Mouse (Mus musculus) urinary bladder, postnatal 10 days (tissue): ENCODE measurements around the gene Palld.

Experiments
- DNase-seq: peaks from one replicate; pipeline ENCODE4 v3.0.0; 2022; ENCODE audit warnings: low spot score

The Palld gene

DNA sequence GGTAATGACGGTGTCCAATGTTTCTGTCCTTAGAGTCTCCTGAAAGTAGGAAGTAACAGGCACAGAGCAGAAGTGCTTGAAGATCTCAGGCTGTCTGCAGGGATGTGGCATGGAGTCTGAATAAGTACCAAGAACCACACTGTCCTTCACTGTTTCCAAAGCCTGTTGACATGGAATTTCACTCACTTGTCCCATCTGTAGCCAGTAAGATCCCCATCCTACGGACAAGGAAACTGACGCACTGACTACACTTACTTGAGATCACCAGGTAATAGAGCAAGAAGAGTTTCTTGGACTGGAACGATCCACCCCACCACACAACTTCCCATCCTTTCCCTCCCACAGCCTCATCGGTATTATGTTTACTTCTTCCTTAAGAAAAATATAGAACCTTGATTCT lies 128.3 kb downstream of the Palld start:
- no peak for DNase-seq

DNA sequence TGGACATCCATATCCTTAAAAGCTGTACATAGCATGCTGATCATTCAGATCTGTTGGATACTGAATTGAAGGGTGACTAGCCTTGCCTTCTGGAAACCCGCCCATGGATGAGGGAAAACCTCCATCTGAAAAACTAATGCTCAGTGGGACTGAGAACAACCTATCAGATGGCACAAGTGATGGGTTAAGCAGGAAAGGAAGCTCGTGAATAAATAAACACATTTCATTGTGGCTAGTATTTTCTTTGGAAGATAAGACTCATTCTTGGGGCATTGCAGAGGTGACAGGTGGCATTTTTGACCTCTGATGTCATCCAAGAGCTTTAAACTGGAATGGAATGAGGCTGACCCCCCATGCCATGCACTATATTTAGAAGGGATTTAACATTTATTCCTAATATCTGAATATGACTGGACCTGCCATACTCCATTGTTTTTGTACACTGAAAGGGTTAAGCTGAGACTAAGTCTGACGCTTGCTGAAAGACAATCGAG lies 128.8 kb downstream of the Palld start:
- no peak for DNase-seq

DNA sequence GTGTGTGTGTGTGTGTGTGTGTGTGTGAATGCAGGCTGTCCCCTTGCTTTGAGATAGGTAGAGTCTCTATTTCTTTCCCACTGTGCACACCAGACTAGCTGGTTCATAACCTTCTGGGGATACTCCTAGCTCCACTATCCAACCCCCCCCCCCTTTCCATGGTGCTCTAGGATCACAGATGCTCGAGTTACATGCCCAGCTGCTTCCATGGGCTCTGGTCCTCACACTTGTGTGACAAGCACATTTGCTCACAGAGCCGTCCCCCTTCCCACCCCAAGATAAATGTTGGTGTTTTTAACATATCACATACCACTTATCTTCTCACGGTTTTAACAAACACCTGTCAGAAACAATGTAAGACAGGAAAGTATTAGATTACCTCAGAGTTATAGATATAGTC lies 131.2 kb downstream of the Palld start:
- no peak for DNase-seq

DNA sequence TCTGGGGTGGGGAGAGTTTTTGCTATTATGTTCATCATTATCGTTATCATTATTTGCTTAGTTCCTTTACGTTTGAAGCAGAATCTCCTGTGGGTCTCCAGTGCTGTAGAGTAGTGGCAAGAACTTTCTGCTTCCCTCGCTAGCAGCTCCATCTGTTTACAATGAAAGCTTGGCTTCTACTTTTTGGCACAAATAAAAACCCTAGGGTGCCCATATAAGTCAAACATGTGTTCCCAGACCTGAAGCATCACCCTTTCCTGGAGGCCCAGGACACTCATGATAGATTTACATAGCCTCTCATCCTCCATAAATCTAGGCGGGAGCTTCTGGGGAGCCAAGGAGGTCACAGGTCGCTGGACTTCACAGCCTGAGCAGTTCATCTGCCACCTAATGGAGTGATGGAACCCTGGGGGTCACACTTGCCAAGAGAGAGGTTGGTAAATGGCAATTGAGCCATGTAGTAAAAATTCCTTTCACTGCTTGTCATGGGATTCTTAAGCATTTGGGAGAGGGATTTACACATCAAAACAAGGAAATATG lies 133.1 kb downstream of the Palld start:
- DNase-seq: no peak

DNA sequence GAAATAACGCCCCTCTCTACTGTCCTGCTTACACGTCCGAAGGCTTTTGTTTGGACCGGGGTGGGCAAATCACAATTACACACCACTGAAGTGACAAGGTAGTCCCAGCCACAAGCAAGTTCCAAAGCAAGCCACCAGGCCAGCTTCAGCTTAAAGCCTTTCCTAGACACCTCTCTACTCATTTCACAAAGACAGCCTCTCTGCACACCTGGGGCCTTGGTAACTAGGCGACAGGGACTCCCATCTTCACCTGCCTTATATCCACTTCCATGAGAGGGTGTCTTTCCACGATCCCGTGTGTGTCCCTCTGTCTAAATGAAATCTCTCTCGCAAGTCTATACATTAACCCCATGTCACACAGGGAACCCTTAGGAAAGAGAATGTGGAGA lies 142.3 kb downstream of the Palld start:
- DNase-seq: no peak

DNA sequence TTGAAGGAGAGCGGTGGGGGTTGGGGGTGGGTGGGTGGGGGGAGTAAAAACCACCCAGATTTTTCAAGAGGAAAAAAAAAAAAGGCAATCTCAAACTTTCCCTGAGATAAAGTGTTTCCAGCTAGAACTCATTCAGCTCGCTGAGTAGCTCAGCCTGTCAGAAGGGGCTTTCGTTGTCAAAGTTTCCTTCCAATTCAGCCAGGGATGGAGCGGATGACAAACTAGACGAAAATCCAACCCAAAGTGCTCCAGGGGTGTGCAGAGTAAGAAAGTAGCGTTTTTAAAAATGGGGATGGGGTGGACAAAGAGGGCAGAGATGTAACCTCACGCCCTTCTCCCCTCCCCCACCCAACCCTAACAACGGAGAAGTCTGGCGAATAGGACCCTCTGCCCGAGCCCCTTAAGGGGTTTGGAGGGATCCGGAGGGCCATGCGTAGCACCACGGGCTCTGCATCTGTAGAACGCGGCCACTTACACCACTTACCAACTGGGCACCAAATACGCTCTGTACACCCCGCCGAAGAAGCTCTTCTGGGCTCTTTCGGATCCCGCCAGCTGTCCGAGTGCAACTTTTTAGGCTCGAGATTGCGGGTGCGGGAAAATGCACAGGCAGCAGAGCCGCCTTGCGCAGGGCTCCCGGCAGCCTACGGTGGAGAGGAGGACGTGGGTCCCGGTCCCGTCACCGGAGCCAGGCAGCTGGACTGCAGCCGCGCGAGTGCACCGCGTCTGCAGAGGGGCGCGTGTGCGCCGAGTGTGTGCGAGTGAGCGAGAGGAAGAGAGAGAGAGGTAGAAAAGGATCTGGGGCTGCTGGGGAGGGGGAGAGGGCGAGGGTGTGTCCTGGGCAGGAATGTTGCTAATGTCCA lies 142.9 kb downstream of the Palld start:
- no peak for DNase-seq

DNA sequence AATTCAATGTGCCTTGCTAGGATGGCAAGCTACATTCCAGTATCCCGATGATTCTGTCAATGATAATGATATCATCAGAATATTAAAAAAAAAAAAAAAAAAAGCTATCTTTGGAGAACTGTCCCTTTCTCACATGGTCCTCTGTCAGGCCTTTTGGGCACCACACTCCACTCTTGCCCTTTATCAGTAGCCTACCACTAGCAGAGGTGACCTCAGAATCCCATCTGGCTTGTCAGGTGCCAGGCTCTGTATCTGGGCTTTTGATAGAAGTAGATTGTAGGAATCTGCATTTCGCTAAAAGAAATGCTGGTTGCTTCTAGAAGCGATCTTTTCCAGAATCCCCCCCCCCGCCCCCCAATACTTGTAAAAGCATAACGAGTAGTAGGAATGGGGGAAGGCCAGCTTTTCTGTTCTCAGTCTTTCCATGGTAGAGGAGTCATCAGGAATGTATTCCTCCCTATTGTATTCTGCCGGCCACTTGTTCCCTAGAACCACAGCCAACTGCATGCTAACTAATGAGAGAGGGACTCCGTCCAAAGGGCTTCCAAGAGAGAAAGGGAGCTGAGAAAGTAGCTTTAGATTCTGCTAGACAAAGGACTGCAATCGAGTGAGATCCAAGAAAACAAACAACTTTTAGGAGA lies 143.7 kb downstream of the Palld start:
- no peak for DNase-seq

DNA sequence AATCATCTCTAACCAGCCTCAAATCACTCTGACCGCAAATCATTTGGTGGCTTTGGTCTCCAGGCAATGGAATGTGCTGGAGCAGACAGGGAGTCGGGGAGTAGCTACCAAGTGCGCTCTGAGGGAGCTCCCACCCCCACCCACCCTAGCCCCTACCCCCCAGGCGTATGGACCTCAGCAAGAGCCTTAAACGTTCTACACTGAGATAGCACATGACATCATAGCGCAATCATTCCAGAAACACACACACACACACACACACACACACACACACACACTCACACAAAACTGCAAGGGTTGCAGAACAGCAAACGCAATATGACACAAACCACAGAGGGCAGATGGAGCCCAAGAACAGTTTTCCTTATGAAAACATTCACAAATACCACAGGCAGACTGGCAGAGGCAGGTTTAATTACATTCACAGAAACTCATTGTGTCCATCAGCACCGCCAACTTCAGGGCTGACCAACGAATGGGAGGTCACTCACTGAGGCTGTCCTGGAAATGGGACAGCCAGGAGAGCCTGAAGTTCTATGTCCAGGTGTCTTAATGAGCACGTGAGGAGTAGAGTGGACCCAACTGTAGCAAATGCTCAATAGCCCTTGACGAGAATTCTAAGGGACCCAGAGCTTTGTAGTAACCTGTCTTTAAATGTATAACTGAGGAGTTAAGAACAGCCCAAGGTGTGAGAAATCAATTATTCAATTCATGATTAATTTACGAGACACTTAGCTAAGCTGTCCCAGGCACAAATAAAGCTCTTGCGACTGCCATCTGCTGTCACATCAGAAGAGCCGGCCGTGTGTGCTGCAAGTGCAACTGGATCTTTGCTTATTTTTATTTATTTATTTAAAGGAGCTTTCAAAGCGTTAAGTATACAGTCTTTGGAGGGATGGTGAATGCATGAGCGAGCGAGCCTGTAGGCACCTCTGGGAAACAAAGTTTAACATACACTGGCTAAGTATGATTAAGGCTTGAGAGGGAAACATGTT lies 145.2 kb downstream of the Palld start:
- DNase-seq: no peak

DNA sequence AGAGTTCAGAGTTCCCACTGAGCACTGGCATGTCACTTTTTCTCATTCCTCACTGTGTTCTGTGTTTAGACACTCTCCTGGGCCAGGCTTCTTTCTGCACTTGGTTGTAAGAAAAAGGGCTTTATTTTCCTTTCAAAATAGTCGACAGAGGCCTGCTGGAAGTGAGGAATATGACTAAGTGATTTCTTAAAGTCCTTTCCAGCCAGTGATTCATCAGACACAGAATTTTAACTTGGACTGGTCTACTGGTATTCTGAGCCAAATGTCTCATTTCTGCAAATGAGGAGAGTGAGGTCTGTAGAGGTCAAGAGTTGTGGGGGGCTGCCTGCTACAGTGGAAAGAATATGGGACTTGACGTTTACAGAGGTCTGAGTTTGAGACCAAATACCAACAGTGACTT lies 147.3 kb downstream of the Palld start:
- DNase-seq: no peak

DNA sequence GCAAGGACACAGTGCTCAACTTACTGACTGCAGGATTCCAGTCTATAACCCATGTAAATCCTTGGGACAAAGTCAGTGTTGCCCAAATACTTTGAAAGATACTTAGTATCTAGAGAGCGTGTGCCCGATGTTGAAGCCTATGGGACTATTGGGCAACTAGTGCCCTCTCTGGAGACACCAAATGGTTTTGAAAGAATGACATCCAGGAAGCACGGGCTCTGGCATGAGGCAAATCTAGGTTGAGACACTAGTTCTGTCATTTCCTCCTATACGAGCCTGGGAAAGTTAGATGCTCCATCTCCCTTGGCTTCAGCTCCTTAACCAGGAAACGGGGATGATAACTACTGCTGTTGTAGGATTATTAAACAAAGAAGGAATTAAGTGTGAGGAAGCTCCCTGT lies 155.4 kb downstream of the Palld start:
- DNase-seq: no peak

DNA sequence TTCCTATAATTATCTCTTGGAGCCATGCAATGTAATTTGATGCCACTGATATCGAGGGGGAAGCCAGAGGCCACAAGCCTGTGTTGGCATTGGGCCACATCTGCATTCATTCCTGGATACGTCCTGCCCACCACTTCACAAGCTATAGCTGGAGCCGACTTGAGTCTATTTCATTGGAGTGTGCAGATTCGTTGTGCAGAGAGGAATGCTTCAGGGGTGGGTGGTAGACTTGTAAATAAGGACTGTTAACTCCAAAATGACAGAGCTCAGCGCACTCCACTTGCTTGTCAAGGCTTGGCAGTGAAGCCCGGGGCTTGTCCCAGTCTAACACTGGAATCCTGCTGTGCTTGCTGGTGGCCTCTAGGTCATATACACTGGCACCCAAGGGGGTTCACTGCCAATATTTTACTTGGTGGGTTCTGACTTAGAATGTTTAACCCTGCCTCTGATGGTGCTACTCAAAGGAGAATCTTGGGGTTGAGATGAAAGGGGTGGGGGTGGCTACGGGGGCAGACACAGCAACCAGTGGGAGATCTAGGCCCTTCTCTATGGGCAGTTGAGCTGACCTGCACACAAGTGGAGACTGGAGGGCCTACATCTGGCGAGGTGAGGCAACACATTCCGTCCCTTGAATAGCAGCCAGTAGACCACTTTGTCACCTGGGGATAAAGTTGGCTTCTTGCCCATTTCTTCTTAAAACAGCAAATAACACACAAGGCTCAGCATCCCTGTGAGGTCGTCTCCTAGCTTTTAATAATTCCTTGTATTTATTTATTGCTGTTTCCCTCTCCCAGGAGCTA lies 157.1 kb downstream of the Palld start:
- no peak for DNase-seq

DNA sequence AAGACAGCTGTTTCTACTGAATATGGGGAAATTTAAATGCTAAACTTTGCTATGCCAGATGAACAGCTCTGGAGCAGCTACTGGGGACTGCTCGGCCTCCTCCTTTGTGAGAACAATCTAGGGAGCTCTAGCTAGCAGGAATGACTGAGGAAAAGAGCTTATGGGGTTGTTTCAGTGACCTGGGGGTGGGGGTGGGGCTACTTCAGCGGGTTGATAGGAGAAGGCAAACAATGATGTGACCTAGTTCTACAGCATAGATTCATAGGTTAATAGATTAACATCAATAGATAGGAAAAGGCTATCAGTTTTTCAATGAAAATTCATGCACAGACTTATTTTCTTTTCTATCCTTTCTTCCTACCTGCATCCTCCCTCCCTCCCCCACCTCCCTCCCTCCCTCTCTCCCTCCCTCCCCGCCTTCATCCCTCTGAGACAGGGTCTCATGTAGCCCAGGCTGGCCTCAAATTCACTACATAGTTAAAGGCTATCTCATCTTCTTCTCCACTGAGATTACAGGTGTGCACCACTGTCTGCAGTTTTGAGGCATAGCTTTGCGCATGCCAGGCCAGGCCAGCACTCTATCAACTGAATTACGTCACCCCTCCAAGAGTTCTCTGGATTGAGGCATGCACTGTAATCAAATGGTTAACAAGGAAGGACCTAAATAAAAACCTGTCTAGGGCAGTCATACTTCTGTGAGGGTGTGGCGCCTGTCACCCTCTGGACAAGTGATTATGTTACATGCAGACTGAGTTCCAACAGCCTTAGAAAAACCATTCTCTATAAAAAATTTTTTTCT lies 158.5 kb downstream of the Palld start:
- DNase-seq: no peak

DNA sequence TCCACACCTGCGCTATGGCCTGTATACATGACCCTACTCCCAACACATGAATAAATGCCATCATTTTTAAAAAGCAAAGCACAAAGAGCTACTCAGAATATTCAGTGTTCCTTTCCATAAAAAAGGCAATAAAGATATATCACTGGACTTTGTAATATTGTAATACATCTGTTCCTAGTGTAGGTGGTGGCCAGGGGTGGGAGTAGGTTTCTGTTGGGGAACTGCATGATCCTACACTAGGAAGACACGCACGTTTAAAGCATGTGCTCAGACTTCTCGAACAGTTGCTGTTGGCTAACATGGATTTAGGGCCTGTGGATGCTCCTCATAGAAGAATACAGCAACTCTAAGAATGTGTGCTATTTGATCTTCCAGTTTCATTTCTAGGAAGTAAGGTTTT lies 165.0 kb downstream of the Palld start:
- no peak for DNase-seq

DNA sequence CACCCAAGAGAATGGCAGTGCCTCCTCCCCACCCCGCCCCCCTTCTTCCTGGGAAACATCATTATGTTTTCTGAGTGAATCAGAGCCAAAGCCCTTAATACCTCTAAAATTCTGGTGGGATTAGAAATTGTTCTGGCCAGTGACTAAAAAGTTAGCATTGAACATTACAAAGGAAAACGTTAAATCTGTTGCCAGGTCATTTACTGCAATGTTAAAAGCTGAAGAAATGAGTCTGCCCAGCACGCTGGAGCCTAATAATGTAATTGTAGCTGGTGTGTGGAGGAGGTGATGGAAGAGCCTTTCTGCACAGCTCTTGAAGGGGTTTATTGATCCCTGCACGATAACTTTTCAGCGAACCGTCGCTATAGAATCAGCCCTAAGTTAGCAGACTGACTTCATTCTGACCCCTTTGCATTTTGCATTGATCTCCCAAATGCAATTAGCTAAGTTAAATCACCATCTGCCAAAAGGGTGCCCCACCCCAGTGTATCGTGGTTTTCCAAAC lies 165.7 kb downstream of the Palld start:
- DNase-seq: no peak

DNA sequence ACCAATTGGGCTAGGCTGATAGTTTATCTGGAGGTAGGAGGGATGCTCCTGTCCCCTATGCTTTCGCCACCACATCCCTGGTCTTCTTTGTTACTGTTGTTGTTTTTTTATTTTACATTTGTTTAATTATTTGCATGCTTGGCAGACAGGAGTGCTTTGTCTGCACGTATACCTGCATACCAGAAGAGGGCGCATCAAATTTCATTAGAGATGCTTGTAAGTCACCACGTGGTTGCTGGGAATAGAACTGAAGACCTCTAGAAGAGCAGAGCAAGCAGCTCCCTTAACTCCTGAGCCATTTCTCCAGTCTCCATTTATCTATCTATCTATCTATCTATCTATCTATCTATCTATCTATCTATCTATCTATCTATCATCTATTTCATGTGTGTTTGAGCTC lies 166.4 kb downstream of the Palld start:
- DNase-seq: no peak

DNA sequence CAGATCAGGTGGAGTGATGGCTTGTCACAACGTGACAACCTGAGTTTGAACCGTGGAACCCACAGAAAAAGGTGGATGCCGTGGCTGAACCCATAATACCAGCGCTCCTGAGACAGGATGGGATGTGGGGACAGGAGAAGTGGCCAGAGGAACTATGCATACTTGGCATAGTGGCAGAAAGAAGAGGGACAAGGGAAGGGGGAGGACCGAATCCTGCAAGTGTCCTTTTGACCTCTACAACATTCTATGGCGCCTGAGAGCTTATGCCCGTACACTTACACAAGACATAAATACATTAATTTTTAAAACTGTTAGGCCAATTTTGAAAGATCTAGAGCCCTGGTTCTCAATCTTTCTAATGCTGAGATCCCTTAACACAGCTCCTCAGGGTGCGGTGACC lies 168.3 kb downstream of the Palld start:
- no peak for DNase-seq

DNA sequence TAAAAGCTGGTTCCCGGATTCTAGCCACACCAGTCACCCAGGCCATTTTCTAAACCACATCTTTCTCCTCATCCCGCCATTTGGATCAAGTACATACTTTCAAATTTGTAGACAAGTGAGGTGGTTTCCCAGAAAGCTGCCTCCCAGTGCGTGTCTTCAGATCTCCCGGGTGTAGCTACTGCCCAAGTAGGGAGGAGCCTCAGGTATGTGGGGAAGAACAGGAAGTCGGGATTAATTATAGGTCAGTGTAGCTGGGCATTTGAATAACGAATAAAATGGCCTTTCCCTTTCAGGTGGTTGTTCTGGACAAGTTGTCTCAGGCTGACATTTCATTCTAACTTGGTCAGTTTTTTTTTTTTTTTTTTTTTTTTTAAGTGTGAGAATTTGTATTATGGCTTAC lies 170.3 kb downstream of the Palld start:
- DNase-seq: no peak

DNA sequence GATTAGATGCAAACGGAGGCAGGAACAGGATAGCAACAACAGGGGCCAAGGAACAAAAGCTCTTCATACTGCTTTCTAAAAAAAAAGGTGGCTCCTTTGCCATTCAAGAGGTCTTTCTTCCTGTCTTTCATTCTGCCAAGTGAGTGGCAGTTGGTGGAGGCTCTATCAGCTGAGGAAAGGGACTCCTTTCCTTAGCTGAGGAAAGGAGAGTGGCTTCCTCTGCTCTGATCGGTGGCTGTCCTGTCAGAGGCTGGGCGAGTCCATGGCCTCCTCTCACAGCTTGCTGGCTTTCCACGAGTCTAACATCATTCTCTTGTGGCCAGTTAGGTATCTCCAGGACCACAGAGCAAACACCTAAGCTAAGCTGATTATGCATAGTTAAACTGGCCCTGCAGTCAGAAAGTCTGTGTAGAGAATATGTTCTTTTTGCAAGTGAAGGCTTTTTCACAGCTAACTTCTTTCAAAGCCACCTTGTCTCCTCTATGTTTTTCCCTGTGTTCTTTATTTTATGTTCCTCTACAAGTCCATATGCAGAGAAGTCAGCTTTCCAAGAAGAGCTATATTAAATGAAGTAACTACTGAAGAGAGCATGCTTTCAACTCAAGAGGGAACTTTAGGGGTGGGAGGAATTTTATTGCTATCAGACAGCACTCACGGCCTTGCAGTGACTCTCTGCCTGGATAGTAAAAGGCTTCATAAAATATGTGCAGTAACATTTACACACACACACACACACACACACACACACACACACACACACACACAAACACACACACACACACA lies 171.0 kb downstream of the Palld start:
- no peak for DNase-seq

DNA sequence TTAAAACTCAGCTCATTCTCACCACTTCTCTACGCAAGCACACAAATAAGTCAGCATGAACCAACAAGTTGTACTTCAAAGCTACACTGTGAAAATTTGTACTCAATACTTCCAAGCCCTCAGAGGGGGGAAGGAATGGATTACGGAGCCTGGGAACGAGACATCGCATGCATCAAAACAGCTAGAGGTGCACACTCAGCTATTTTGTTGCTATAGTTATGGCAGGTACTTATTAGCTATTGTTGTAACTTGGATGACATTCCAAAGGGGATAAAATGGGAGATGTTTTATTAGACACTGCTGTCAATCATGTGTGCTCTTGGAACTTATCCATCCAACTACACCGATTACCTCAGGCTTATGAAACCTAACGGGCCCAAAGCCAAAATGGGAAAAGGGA lies 171.8 kb downstream of the Palld start:
- DNase-seq: no peak
